Mouse (Mus musculus) MEL (cell line): ENCODE data around the gene Cpsf2. TPM values are rescaled to one million over a fixed set of nuclear protein-coding genes. Genes with fewer than 3 reads are reported as not detected.

ENCODE experiments used
- DNase-seq: peaks from one replicate; pipeline ENCODE4 v3.0.0; 2011; ENCODE audit warnings: low read depth, low spot score
- H3K27ac ChIP-seq: 2 replicates; pipeline ENCODE4 v1.5.1; 2012; ENCODE audit warnings: low read depth, mild to moderate bottlenecking, control low read depth, low read length, moderate library complexity; ENCODE audit not compliant: control insufficient read depth
- H3K27me3 ChIP-seq, 2 experiments: fragments of 150-350 bp in 1 of 2; sonication (generic) in 1 of 2; 2 replicates each; pipeline ENCODE4 v1.6.1; 2012; ENCODE audit warnings: low read length in 2 of 2, mild to moderate bottlenecking in 2 of 2, improper control_type of control experiment in 1 of 2, moderate library complexity in 1 of 2; ENCODE audit not compliant: insufficient read depth in 2 of 2, control insufficient read depth in 1 of 2
- H3K36me3 ChIP-seq, 2 experiments: 2 replicates each; pipeline ENCODE4 v1.6.1; 2012 to 2014; ENCODE audit warnings: low read length in 2 of 2, improper control_type of control experiment in 1 of 2, inconsistent platforms in 1 of 2, mild to moderate bottlenecking in 1 of 2; ENCODE audit not compliant: insufficient read depth in 2 of 2, control insufficient read depth in 1 of 2
- H3K4me1 ChIP-seq, 2 experiments: fragments of 150-350 bp in 1 of 2; sonication (generic) in 1 of 2; 2 replicates each; pipeline ENCODE4 v1.6.1; 2012; ENCODE audit warnings: low read length in 2 of 2, improper control_type of control experiment in 1 of 2, mild to moderate bottlenecking in 1 of 2; ENCODE audit not compliant: insufficient read depth in 2 of 2, control insufficient read depth in 1 of 2
- H3K4me3 ChIP-seq, 2 experiments: fragments of 150-350 bp in 1 of 2; sonication (generic) in 1 of 2; 2 replicates each; pipeline ENCODE4 v1.5.1; 2012; ENCODE audit warnings: low read depth in 2 of 2, low read length in 2 of 2, mild to moderate bottlenecking in 2 of 2, moderate library complexity in 2 of 2, control low read depth in 1 of 2, improper control_type of control experiment in 1 of 2; ENCODE audit not compliant: control insufficient read depth in 1 of 2, insufficient read depth in 1 of 2
- H3K79me2 ChIP-seq: 2 replicates; pipeline ENCODE4 v1.6.1; 2012; ENCODE audit warnings: mild to moderate bottlenecking, low read length, moderate library complexity; ENCODE audit not compliant: control insufficient read depth, poor library complexity, insufficient read depth
- H3K9ac ChIP-seq: 2 replicates; pipeline ENCODE4 v1.6.1; 2012; ENCODE audit warnings: low read depth, mild to moderate bottlenecking, control low read depth, low read length, moderate library complexity; ENCODE audit not compliant: control insufficient read depth, poor library complexity, severe bottlenecking
- H3K9me3 ChIP-seq: fragments of 150-350 bp; sonication (generic); replicated peaks from 2 replicates; pipeline ENCODE4 v1.6.1; 2012; ENCODE audit warnings: mild to moderate bottlenecking, low read length, improper control_type of control experiment, moderate library complexity; ENCODE audit not compliant: insufficient read depth
- BHLHE40 ChIP-seq: IDR thresholded peaks from 2 replicates; pipeline ENCODE4 v1.6.1; 2012; ENCODE audit warnings: low read depth, mild to moderate bottlenecking, inconsistent platforms, low read length, improper control_type of control experiment, borderline replicate concordance
- CHD1 ChIP-seq: IDR thresholded peaks from 2 replicates; pipeline ENCODE4 v1.6.1; 2012; ENCODE audit warnings: low read depth, mild to moderate bottlenecking, inconsistent platforms, low read length, improper control_type of control experiment
- CHD2 ChIP-seq: IDR thresholded peaks from 2 replicates; pipeline ENCODE4 v1.6.1; 2011; ENCODE audit warnings: low read length, improper control_type of control experiment
- E2F4 ChIP-seq: IDR thresholded peaks from 2 replicates; pipeline ENCODE4 v1.6.1; 2011; ENCODE audit warnings: low read depth, low read length, improper control_type of control experiment, borderline replicate concordance
- ELF1 ChIP-seq: IDR thresholded peaks from 2 replicates; pipeline ENCODE4 v1.6.1; 2014; ENCODE audit warnings: low read depth, mild to moderate bottlenecking, inconsistent platforms, low read length, improper control_type of control experiment, moderate library complexity
- ETS1 ChIP-seq: IDR thresholded peaks from 2 replicates; pipeline ENCODE4 v1.6.1; 2012; ENCODE audit warnings: low read depth, mild to moderate bottlenecking, inconsistent platforms, low read length, improper control_type of control experiment, moderate library complexity
- GABPA ChIP-seq: IDR thresholded peaks from 2 replicates; pipeline ENCODE4 v1.6.1; 2012; ENCODE audit warnings: low read depth, mild to moderate bottlenecking, inconsistent platforms, low read length, improper control_type of control experiment, moderate library complexity
- GATA1 ChIP-seq: IDR thresholded peaks from 2 replicates; pipeline ENCODE4 v1.6.1; 2011; ENCODE audit warnings: low read depth, low read length, improper control_type of control experiment
- HCFC1 ChIP-seq: IDR thresholded peaks from 2 replicates; pipeline ENCODE4 v1.6.1; 2012; ENCODE audit warnings: low read depth, mild to moderate bottlenecking, inconsistent platforms, low read length, improper control_type of control experiment, moderate library complexity
- JUND ChIP-seq: IDR thresholded peaks from 2 replicates; pipeline ENCODE4 v1.6.1; 2011; ENCODE audit warnings: low read depth, mild to moderate bottlenecking, improper control_type of control experiment, low read length
- KAT2A ChIP-seq: conservative IDR thresholded peaks from 2 replicates; pipeline ENCODE4 v1.6.1; 2012; ENCODE audit warnings: low read depth, low read length, improper control_type of control experiment, inconsistent platforms
- MAX ChIP-seq: IDR thresholded peaks from 2 replicates; pipeline ENCODE4 v1.6.1; 2011; ENCODE audit warnings: low read length, improper control_type of control experiment
- MEF2A ChIP-seq: IDR thresholded peaks from 2 replicates; pipeline ENCODE4 v1.6.1; 2014; ENCODE audit warnings: low read depth, mild to moderate bottlenecking, inconsistent platforms, low read length, improper control_type of control experiment; ENCODE audit not compliant: poor library complexity, insufficient replicate concordance, severe bottlenecking; ENCODE audit errors: extremely low read depth
- MXI1 ChIP-seq: IDR thresholded peaks from 2 replicates; pipeline ENCODE4 v1.6.1; 2011; ENCODE audit warnings: mild to moderate bottlenecking, low read depth, low read length, improper control_type of control experiment
- MYB ChIP-seq: IDR thresholded peaks from 2 replicates; pipeline ENCODE4 v1.6.1; 2011; ENCODE audit warnings: mild to moderate bottlenecking, low read depth, low read length, improper control_type of control experiment
- NRF1 ChIP-seq: IDR thresholded peaks from 2 replicates; pipeline ENCODE4 v1.6.1; 2014; ENCODE audit warnings: low read depth, mild to moderate bottlenecking, inconsistent platforms, low read length, improper control_type of control experiment, moderate library complexity; ENCODE audit not compliant: poor library complexity, insufficient read depth, severe bottlenecking
- POLR2AphosphoS2 ChIP-seq: IDR thresholded peaks from 2 replicates; pipeline ENCODE4 v1.6.1; 2011; ENCODE audit warnings: low read length, improper control_type of control experiment
- POLR2AphosphoS5 ChIP-seq: IDR thresholded peaks from 2 replicates; pipeline ENCODE4 v1.6.1; 2012; ENCODE audit warnings: low read depth, borderline replicate concordance, mild to moderate bottlenecking, inconsistent platforms, low read length, moderate library complexity, mixed read lengths
- RCOR1 ChIP-seq: IDR thresholded peaks from 2 replicates; pipeline ENCODE4 v1.6.1; 2012; ENCODE audit warnings: low read depth, mild to moderate bottlenecking, inconsistent platforms, low read length, improper control_type of control experiment
- SIN3A ChIP-seq: IDR thresholded peaks from 2 replicates; pipeline ENCODE4 v1.6.1; 2012; ENCODE audit warnings: low read length, improper control_type of control experiment, inconsistent platforms
- SMC3 ChIP-seq: IDR thresholded peaks from 2 replicates; pipeline ENCODE4 v1.6.1; 2011; ENCODE audit warnings: low read depth, low read length, improper control_type of control experiment
- TAL1 ChIP-seq: IDR thresholded peaks from 2 replicates; pipeline ENCODE4 v1.6.1; 2012; ENCODE audit warnings: mild to moderate bottlenecking, inconsistent platforms, low read length, moderate library complexity, mixed read lengths
- TBP ChIP-seq: IDR thresholded peaks from 2 replicates; pipeline ENCODE4 v1.8.0; 2011; ENCODE audit warnings: low read depth, low read length, improper control_type of control experiment
- UBTF ChIP-seq: IDR thresholded peaks from 2 replicates; pipeline ENCODE4 v1.6.1; 2012; ENCODE audit warnings: low read depth, mild to moderate bottlenecking, inconsistent platforms, low read length, improper control_type of control experiment, moderate library complexity, borderline replicate concordance; ENCODE audit not compliant: insufficient read depth
- USF1 ChIP-seq: IDR thresholded peaks from 2 replicates; pipeline ENCODE4 v1.6.1; 2014; ENCODE audit warnings: low read depth, mild to moderate bottlenecking, inconsistent platforms, low read length, improper control_type of control experiment, moderate library complexity
- USF2 ChIP-seq, 2 experiments: IDR thresholded peaks; 2 replicates each; pipeline ENCODE4 v1.6.1; 2011 to 2012; ENCODE audit warnings: improper control_type of control experiment in 2 of 2, low read length in 2 of 2, borderline replicate concordance in 1 of 2, inconsistent platforms in 1 of 2, low read depth in 1 of 2, mild to moderate bottlenecking in 1 of 2; ENCODE audit not compliant: insufficient read depth in 1 of 2
- ZC3H11A ChIP-seq: IDR thresholded peaks from 2 replicates; pipeline ENCODE4 v1.6.1; 2012; ENCODE audit warnings: low read depth, mild to moderate bottlenecking, inconsistent platforms, low read length, improper control_type of control experiment
- ZNF384 ChIP-seq: IDR thresholded peaks from 2 replicates; pipeline ENCODE4 v1.6.1; 2012; ENCODE audit warnings: low read depth, mild to moderate bottlenecking, inconsistent platforms, low read length, improper control_type of control experiment
- polyA plus RNA-seq, 2 experiments: library from polyadenylated mRNA; stranded (reverse) in 1 of 2; unstranded in 1 of 2; fragments of >175 nt in 1 of 2; fragments of >200 nt in 1 of 2; gene quantifications; 2 replicates each; pipeline versions ENCODE4 v1.2.1 to v1.2.4; 2012; ENCODE audit warnings: low replicate concordance in 2 of 2, low read depth in 1 of 2; ENCODE audit not compliant: insufficient read length in 2 of 2, insufficient read depth in 1 of 2, missing spikeins in 1 of 2
- total RNA-seq: library from RNA; depleted of rRNA; stranded (reverse); fragments of 300-350 nt; gene quantifications from 2 replicates; pipeline ENCODE4 v1.2.3, GENCODE M21; 2012

The Cpsf2 gene
- total and polyA plus RNA-seq, 3 experiments: 52.1 to 109 (median 56.9) TPM

- no peaks in the 10 kb centered on the region; a peak in 1 of 4 replicates for H3K36me3 ChIP-seq
- TF ChIP-seq KAT2A (no peak), TAL1 (no peak), SIN3A (no peak), HCFC1 (no peak), E2F4 (no peak), USF2 (IDR thresholded peaks at IDR 0.05; ENCODE audit: borderline replicate concordance in 1 of 2, insufficient read depth in 1 of 2, low read depth in 1 of 2, low read length in 2 of 2) (no peak), CHD1 (no peak), BHLHE40 (no peak), CHD2 (no peak), USF1 (no peak), POLR2AphosphoS2 (no peak), TBP (no peak), POLR2AphosphoS5 (no peak), MYB (no peak), NRF1 (no peak), GABPA (no peak), JUND (no peak), UBTF (no peak), GATA1 (no peak), ETS1 (no peak)
- no peak overlapping the region for H3K9ac ChIP-seq
- DNase-seq: no peak
- H3K4me1 ChIP-seq: no peaks in the 10 kb centered on the region
- no peak overlapping the region for H3K4me3 ChIP-seq
- H3K79me2 ChIP-seq: no peaks in the 10 kb centered on the region
- H3K27me3 ChIP-seq: peaks cover 0 to 5% of the 10 kb centered on the region in 2 experiments; a peak in 2 of 4 replicates
- no peak overlapping the region for H3K27ac ChIP-seq
- no peaks in the 10 kb centered on the region for H3K9me3 ChIP-seq
Measured at GRCm38 (mm10) chr12:102042247-102042646, 66.5 kb downstream of the Cpsf2 start.

GRCm38 (mm10) chr12:102043840-102044239, 68.1 kb downstream of the Cpsf2 start:
- H3K27me3 ChIP-seq: peaks cover 3 to 7% of the 10 kb centered on the region in 2 experiments; a peak in 3 of 4 replicates
- no peak overlapping the region for H3K4me3 ChIP-seq
- no peak overlapping the region for H3K9ac ChIP-seq
- no peak for TF ChIP-seq CHD2
- no peak for TF ChIP-seq MXI1
- TF ChIP-seq ZC3H11A: no peak
- TF ChIP-seq USF1: no peak
- TF ChIP-seq RCOR1: no peak
- no peak for TF ChIP-seq SMC3
- no peak for TF ChIP-seq HCFC1
- TF ChIP-seq ELF1: no peak
- no peak for TF ChIP-seq CHD1
- no peak for TF ChIP-seq MEF2A
- TF ChIP-seq ZNF384: no peak
- no peak for TF ChIP-seq USF2 (IDR thresholded peaks at IDR 0.05; ENCODE audit: borderline replicate concordance in 1 of 2, insufficient read depth in 1 of 2, low read depth in 1 of 2, low read length in 2 of 2)
- TF ChIP-seq ETS1: no peak
- TF ChIP-seq MYB: no peak
- no peak for TF ChIP-seq GATA1
- no peak for TF ChIP-seq POLR2AphosphoS5
- no peak for TF ChIP-seq MAX
- no peak overlapping the region for H3K27ac ChIP-seq
- no peaks in the 10 kb centered on the region for H3K9me3 ChIP-seq
- H3K36me3 ChIP-seq: no peaks in the 10 kb centered on the region; a peak in 1 of 4 replicates
- H3K79me2 ChIP-seq: no peaks in the 10 kb centered on the region
- no peaks in the 10 kb centered on the region for H3K4me1 ChIP-seq
- no peak for DNase-seq
